Mouse (Mus musculus): ENCODE data around the gene Slc29a1.

Gene Slc29a1

GRCm38 (mm10) chr17:45612921-45613320, 13.5 kb upstream of the Slc29a1 start:
- in situ Hi-C loops (cut with MboI; ENCODE audit: low sequenced_read_pairs): no loop called here

GRCm38 (mm10) chr17:45612008-45612407, 12.6 kb upstream of the Slc29a1 start:
- in situ Hi-C loops (cut with MboI; ENCODE audit: low sequenced_read_pairs): no loop called here

- in situ Hi-C loops (cut with MboI; ENCODE audit: low sequenced_read_pairs): no loop called here
Observed at GRCm38 (mm10) chr17:45610144-45610866, 10.9 kb upstream of the Slc29a1 start.

GRCm38 (mm10) chr17:45608396-45608795, 9.0 kb upstream of the Slc29a1 start:
- in situ Hi-C loops (cut with MboI; ENCODE audit: low sequenced_read_pairs): no loop called here

GRCm38 (mm10) chr17:45606992-45607879, 7.8 kb upstream of the Slc29a1 start:
- in situ Hi-C loops (cut with MboI; ENCODE audit: low sequenced_read_pairs): no loop called here

DNA sequence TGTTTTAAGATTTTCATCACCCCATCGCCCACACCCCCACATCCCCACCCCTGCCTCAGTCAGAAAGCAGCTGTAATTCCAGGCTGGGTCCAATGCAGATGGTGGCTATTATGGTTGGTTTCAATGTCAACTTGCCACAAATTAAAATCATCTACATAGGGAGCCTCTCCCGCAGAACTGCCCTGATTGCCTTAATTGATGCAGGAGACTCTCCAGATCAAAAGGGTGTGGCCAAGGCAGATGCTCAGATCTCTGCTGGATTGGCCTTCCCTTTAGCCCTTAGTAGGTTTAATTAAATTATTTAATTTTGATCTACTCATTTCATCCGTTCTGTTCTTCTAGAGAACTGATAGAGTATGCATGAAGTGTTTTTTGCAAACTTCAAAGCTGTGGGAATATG, 3.6 kb upstream of the Slc29a1 start:
- in situ Hi-C loops (cut with MboI; ENCODE audit: low sequenced_read_pairs): no loop called here

DNA sequence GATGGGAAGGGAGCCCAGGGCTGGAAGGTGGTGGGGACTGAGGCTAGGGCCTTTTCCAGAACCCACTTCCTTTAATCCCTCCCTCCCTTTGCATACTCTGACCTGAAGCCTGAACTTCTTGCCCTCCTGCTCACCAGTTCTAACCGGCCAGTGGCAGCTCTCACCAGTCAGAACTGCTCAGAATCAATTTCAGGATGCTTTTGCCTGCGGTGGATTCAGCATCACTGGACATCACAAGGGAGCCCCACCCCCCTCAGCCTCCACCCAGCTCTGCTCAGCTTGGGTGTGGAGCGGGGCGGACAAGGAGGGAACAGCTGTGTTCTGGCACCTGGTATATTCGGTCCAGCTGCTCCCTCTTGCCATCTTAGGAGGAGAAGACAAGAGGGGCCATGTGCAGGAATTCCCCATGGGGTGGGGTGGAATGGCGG, 2.5 kb upstream of the Slc29a1 start, which contains the start of gene Mymx:
Gene Mymx (minus strand): TSS at position 226 of the 428 bp plus-strand sequence.
- in situ Hi-C loops (cut with MboI; ENCODE audit: low sequenced_read_pairs): no loop called here

DNA sequence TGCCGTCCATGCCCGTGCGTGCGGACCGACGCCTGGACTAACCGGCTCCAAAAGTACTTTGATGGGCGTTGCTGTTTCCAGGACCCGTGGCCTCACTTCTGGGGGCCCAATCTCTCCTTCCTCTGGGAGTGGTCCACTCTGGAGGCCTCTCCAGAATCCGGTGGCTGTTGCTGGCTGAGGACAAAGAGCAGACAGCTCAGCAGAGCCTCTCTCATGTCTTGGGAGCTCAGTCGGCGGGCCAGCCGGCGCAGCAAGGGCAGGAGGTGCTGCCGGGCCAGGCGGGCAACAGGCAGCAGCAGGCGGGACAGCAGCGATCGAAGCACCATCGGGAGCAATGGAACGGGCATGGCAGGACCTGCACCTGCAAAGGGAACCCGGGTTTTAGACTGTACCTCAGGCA, 1.9 kb upstream of the Slc29a1 start:
- in situ Hi-C loops (cut with MboI; ENCODE audit: low sequenced_read_pairs): no loop called here

DNA sequence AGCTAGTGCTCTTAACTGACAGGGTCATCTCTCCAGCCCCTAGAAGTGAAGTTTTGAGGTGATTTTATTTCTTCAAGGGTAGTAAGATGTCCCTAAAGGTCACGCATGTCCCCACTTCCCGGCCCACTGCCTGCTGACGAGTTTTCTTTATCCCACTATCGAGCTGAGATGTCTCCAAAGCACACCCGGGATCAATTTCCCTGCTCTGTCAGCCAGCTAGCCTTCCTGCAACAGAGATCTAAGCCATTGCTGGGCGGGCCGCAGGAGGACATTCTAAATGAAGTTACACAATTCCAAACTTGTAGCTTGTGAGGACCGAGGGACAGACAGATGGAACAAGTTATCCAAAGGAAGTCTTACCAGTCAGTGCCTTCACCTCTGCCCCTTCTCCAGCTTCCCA, 861 bp upstream of the Slc29a1 start:
- in situ Hi-C loops (cut with MboI; ENCODE audit: low sequenced_read_pairs): no loop called here

DNA sequence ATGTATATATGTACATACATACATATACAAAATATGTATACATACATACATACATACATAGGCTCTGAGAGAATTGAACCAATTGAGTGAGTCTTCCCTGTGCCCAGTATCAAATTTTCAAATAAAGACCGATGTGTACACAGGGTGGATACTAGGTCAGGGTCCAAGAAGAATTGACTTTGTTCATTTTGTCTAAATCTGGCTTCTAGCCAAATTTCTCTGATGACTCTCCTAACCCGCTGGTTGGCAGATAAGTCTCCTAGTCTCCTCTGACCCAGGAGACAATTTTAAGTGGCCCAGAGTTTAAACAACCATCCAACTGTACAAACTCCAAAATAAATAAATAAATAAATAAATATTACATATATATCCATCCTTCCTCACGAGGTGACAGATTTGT, 515 bp downstream of the Slc29a1 start:
- in situ Hi-C loops (cut with MboI; ENCODE audit: low sequenced_read_pairs): no loop called here

DNA sequence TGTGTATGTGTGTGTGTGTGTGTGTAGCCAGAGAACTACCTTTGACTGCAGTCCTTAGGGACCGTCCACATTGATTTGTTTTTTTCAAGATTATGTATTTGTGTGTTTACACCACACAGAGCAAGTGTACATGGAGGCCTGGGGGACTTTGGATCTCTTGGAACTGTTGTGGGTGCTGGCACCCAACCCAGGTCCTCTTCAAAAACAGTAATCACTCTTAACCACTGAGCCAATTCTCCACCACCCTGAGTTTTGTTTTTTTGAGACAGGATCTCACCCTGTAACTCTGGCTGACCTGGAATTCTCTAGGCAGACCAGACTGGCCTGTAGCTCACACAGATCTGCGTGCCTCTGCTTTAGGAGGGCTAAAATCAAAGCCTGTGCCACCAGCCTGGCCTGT, 1.0 kb downstream of the Slc29a1 start:
- in situ Hi-C loops (cut with MboI; ENCODE audit: low sequenced_read_pairs): no loop called here

DNA sequence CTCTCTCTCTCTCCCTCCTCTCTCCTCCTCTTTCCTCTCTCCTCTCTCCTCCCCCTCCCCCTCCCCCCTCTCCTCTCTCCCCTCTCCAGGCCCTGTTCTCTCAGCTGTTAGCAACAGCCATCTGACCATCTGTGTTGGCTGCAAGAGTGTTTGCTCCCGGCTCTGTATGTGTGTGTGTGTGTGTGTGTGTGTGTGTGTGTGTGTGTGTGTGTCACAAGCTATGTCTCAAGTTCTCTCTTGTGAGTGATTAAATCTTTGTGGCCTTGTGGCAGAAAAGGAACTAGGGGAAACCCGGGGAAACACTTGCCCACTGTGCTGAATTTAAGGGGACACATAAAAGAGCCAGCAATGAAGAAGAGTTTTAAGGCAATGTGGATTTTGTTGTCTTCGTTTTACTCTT, 1.6 kb downstream of the Slc29a1 start:
- in situ Hi-C loops (cut with MboI; ENCODE audit: low sequenced_read_pairs): no loop called here

DNA sequence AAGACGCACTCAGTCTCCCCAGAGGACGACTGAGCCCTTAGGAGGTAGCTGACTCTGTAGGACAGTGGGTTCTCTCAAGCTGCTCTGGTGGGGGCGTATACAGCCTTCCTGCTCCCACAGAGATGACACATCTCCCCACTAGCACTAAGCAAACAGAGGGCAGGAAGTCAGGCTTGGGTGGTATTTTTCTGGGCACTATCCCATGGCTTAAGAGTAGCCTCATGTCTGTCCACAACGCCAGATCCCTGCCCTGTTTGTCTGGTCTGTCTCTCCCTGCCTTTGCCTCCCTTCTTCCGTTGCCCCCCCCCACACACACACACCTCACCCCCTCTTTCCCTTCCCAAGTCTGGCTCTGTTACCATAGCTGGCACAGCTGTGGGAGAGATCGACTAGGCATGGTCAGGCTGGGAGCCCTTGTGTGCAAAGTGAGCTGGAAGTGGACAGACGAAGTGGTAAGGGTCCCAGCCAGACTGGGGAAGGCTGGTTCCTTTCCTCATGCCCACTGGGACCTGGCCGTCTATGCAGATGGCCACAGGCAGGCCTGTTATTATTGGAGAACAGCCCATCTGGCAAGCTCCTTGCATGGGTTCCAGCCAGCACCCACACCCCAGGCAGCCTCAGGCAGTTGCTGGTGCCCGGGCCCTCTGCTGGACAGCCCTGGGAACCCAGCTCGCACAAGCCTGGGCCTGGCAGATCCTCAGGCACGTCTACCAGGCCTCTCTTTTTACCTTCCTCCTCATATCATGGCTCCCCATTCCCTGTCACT, 2.6 kb downstream of the Slc29a1 start:
- in situ Hi-C loops (cut with MboI; ENCODE audit: low sequenced_read_pairs): no loop called here

GRCm38 (mm10) chr17:45595736-45596390, 3.5 kb downstream of the Slc29a1 start:
- in situ Hi-C loops (cut with MboI; ENCODE audit: low sequenced_read_pairs): no loop called here

- in situ Hi-C loops (cut with MboI; ENCODE audit: low sequenced_read_pairs): no loop called here
Observed at GRCm38 (mm10) chr17:45594881-45595735, 4.3 kb downstream of the Slc29a1 start.

- in situ Hi-C loops (cut with MboI; ENCODE audit: low sequenced_read_pairs): no loop called here
Observed at GRCm38 (mm10) chr17:45594195-45594594, 5.2 kb downstream of the Slc29a1 start.

GRCm38 (mm10) chr17:45593479-45593878, 5.9 kb downstream of the Slc29a1 start:
- in situ Hi-C loops (cut with MboI; ENCODE audit: low sequenced_read_pairs): no loop called here

DNA sequence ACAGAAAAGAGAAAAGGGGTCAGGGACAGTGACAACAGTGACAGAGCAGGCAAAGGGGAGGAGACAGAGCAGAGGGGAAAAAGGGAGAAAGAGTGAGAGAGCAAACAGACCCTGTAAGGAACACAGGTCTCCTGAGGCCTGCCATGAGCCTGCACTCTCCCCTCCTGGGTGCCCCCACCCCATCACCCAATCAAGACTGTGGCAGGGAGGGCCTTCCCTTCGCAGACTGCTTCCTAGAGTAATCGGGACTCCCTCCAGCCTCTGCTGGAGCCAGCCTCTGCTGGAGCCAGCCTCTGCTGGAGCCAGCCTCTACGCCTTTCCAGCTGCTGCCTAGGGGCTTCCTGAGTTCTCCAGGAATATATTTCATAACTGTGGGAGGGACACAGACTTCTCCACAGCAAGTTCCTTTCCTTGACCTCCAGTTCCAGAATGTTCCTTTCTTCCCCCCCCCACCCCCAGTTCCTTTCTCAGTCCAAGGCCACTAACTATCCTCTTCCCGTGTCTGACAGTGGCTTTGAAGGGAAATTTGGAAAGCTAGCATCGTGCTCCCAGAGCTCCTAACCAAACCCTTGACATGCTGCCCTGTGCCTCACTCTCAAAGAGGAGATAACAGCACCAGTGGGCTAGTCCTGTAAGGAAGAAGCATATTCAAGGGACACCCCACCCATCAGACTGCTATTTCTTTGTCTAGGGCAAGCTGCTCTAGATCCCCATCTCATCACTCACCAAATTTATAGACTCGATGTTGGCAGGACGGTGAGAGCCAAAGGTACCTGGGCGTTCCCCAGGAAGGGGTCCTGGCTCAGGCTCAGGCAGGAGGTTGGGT, 6.6 kb downstream of the Slc29a1 start:
- in situ Hi-C loops (cut with MboI; ENCODE audit: low sequenced_read_pairs): no loop called here

All from CH12F3 (cell line).